Mouse (Mus musculus): ENCODE measurements around the gene Napepld.

DNA sequence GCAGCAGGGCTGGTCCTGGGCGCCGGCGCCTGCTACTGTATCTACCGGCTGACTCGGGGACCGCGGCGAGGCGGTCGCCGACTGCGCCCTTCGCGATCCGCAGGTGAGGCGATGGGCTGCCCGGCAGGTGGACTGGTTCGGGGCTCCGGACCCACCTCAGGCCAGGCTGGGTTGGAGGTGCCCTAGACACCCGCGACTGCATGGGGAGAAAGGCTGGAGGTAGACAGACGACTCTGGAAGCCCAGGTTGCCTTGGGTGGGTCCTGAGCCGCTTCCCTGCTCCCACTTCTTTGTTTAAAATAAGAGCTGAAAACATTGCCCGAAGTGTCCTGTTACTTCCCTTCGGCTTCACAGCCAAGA lies 55.1 kb downstream of the Napepld start:
- TF ChIP-seq POLR2A (IDR thresholded peaks at IDR 0.05; ENCODE audit: extremely low read depth, insufficient read depth, low read length) (no peak), CTCF (IDR thresholded peaks at IDR 0.05; ENCODE audit: extremely low read depth, insufficient read depth, low read length) (no peak)
